Mouse (Mus musculus): Measurements from ENCODE around the gene Rnf11.

Rnf11 gene

DNA sequence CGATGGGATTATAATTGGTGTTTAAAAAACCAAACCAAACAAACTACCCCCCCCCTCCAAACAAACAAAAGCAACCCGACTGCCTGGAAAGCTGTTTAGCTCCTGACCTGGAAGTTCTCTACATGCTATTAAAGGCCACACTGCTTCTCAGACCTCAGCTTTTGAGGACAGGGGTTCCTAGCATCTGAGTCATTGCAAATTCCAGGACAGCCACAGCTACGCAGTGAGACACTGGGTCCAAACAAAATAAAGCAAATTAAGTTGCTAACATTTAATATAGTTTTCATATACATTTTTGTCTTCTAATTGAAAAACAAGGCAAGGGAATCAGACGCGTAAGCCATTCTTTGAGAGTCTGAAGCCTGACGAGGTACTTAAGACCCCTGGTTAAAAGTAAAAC, 40.1 kb downstream of the Rnf11 start:
- no peak for DNase-seq (ENCODE audit: low read depth)

GRCm38 (mm10) chr4:109442649-109443048, 41.9 kb downstream of the Rnf11 start:
- DNase-seq (ENCODE audit: low read depth) = no peak

- DNase-seq (ENCODE audit: low read depth) = no peak
These were observed 42.4 kb downstream of the Rnf11 start for GRCm38 (mm10) chr4:109442126-109442525.

- DNase-seq (ENCODE audit: low read depth) = no peak
These were observed 43.5 kb downstream of the Rnf11 start for GRCm38 (mm10) chr4:109441000-109441399.

- DNase-seq (ENCODE audit: low read depth) = no peak
These were observed 44.1 kb downstream of the Rnf11 start for GRCm38 (mm10) chr4:109440381-109440780.

DNA sequence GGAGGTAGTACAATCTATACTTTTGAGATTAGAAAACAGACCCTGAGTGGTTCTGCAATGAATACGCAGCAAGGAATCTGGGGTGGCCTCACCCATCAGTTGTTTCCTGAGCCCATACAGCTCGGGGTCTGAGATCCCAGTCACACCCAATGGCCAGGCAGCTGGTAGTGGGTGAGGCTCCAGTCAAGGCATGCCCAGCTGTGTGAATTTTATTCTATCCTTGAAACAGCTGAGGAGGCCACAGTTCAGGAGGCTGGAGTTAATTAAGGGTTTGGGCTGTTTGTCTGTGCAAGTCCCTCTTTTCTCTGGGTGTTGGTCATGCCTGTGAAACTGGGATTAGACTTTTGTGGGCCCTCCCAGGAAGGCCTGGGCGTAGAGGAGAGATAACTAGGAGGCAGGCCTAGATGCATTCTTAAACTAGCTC, 44.7 kb downstream of the Rnf11 start:
- no peak for DNase-seq (ENCODE audit: low read depth)

GRCm38 (mm10) chr4:109439101-109439500, 45.4 kb downstream of the Rnf11 start:
- no peak for DNase-seq (ENCODE audit: low read depth)

- DNase-seq (ENCODE audit: low read depth) = peak; percentile 77
These were observed 46.3 kb downstream of the Rnf11 start for GRCm38 (mm10) chr4:109437913-109438878.

DNA sequence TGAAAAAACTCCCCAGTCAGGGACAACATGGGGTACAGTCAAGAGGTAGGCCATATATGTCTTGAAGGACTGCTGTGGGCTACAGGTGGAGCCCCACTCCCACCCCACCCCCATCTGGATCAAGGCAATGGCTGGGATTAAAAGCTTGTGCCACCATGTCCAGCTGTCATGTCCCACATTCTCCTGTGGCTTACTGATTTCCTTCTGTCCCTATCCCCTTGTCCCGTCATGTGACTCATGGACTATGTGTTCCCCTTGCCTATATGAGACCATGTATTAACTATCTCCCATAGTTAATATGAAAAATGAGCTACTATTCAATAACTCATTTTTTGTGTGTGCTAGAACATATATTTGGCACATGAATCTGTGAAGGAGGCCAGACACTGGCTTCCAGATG, 50.3 kb downstream of the Rnf11 start:
- DNase-seq (ENCODE audit: low read depth) = no peak

DNA sequence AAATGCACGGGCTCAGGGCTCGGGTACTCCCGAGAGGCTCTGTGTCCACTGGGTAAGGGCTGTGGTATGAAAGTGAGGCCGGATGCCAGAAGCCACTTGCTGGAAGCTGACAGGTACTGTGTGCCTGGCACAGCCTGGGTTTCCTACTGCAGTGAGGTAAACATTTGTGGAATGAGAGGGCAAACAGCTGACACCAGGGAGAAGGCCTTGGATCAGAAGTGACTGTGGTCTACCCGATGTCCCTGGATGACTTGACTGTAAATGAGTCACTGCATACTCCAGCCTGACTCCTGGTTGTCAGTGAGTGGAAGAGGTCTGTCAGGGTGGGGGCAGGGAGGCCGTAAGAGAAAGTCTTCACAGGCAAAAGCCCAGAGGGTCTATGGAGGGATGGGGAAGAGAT, 50.9 kb downstream of the Rnf11 start:
- DNase-seq (ENCODE audit: low read depth) = no peak

GRCm38 (mm10) chr4:109432668-109433375, 51.7 kb downstream of the Rnf11 start:
- DNase-seq (ENCODE audit: low read depth) = no peak

DNA sequence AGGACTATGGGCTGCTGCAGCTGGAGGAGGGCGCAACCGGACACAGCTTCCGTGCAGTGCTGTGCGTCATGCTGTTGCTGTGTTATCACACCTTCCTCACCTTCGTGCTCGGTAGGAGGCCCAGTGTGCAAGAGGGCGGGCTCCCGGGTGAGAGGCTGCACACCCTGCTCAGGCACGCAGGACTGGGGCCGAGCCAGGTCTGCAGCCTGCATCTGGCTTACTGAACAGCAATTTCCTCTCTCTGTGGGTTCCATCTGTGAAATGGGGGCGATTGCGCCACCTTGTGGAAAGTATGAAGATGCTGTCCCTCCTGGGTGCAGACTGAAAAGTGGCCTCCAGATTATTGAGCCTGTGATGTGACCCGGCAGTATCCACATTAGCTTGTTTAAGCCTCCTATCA, 53.7 kb downstream of the Rnf11 start:
- DNase-seq (ENCODE audit: low read depth) = peak; percentile 62

GRCm38 (mm10) chr4:109430250-109430649, 54.3 kb downstream of the Rnf11 start:
- DNase-seq (ENCODE audit: low read depth) = no peak

GRCm38 (mm10) chr4:109427058-109427457, 57.5 kb downstream of the Rnf11 start:
- DNase-seq (ENCODE audit: low read depth) = no peak

DNA sequence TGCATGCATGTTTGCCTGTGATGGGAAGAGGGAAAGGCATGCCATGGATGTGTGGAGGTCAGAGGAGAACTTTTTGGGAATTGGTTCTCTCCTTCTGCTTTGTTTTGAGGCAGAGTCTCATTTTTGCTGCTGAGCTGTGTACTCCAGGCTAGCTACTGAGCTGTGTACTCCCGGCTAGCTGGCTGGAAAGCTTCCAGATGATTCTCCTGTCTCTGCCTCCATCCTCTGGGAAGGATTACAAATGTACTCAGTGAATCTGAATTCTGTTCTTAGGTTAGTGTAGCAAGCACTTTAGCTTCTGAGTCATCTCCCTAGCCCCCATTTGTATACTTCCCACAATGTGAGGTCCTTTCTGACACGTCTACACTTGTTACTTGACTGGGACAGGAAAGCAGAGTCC, 61.1 kb downstream of the Rnf11 start:
- DNase-seq (ENCODE audit: low read depth) = no peak

- no peak for DNase-seq (ENCODE audit: low read depth)
These were observed 62.1 kb downstream of the Rnf11 start for GRCm38 (mm10) chr4:109422436-109422835.

DNA sequence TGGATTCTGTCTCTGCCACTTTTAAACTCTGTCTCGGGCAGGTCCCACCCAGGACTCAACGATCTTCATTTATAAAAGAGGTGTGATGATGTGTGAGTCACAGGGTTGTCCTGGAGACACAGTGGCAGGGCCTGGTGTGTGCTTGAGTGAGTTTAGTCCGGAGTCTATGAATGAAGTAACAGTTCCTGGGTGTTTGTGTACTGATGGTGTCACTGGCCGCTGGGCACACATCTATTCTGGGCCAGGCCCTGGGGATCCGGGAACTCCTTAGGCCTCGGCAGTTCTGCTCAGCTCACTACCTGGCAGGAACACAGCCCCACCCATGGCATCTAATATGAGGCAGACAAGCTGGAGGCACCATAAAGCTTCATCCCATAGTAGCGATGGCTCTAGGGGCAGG, 62.9 kb downstream of the Rnf11 start:
- DNase-seq (ENCODE audit: low read depth) = no peak

- DNase-seq (ENCODE audit: low read depth) = peak; percentile 8
These were observed 64.3 kb downstream of the Rnf11 start for GRCm38 (mm10) chr4:109420138-109420795.

- DNase-seq (ENCODE audit: low read depth) = no peak
These were observed 65.0 kb downstream of the Rnf11 start for GRCm38 (mm10) chr4:109419563-109419962.

DNA sequence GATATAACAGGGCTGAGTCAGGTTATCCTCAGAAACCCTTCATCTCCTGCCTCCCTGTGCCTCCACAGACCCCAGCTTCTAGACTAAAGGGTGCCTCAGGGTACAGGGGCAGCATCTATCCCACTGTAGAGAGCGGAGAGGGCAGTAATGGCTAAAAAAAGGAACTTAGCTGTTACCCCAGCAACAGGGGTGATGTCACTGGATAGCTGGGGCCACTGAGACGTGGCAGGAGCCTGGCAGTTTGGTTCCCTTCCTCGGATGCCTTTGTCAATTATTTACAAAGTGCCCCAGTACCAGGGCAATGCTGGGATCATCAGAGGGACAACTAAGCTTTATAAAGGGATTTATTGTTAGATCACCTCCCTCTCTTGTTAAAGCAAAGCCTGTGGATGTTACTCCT, 65.5 kb downstream of the Rnf11 start:
- no peak for DNase-seq (ENCODE audit: low read depth)

GRCm38 (mm10) chr4:109417998-109418397, 66.5 kb downstream of the Rnf11 start:
- DNase-seq (ENCODE audit: low read depth) = no peak

- no peak for DNase-seq (ENCODE audit: low read depth)
These were observed 72.3 kb downstream of the Rnf11 start for GRCm38 (mm10) chr4:109412233-109412632.
